ENCODE assay signal across 12 mouse cellular contexts in the genomic region with DNA sequence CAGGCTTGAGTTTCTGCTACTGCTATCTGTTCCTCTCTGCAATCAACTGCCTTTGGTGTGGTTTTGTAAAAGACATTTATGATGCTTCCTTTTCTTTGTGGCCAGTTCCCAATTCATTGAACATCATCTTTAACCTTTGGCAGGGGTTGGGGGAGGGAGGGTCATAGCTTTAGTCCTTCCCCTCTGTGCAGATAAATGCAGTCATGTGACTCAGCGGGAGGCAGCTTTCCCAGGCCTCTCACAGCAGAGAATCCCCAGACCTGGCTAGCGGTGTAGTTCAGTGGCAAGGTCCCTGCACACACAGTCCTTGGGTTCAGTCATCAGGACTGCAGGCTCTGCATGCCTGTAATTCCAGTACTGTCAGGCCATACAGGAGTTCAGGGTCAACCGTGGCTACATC. TPM values are rescaled to one million over a fixed set of nuclear protein-coding genes. Genes with fewer than 3 reads are reported as not detected.
DNase-seq lines count a peak whose midpoint lies in the region; ATAC-seq lines count a peak whose summit lies in the region.
"Had no signal": no experiment of that assay in that cellular context is flagged by ENCODE, and none has a peak within 500 bp of the region (broad histone marks: within the 10 kb centered on the region; RNA-seq: fewer than 3 reads in every experiment).

No protein-coding gene starts in this region.

- no peaks in the 10 kb centered on the region for H3K9me3 ChIP-seq in forebrain, embryonic 10.5 days
- no peaks in the 10 kb centered on the region for H3K9me3 ChIP-seq in forebrain, embryonic 13.5 days (replicated peaks)
- no peaks in the 10 kb centered on the region for H3K9me3 ChIP-seq in midbrain, embryonic 13.5 days
- no peaks in the 10 kb centered on the region for H3K9me3 ChIP-seq in midbrain, embryonic 14.5 days (ENCODE audit: control insufficient read depth, low read length)
- H3K9me3 ChIP-seq in kidney, embryonic 15.5 days (replicated peaks) = no peaks in the 10 kb centered on the region
- H3K9me3 ChIP-seq: limb, embryonic 12.5 days had no signal

- DNase-seq in forebrain, embryonic 10.5 days (ENCODE audit: extremely low spot score, low spot score) = no peak
- no peak for DNase-seq in midbrain, embryonic 14.5 days
- peak; percentile 32 for DNase-seq in naive thymus-derived CD4-positive, alpha-beta T cell, adult 2 months (ENCODE audit: low read depth)
- no peak for DNase-seq in layer of hippocampus, adult 18-20 months (ENCODE audit: low spot score in 2 of 2)
- DNase-seq: adrenal gland, postnatal 10 days; B cell, adult 2 months; cerebellum, postnatal 36 days had no signal

- H3K27ac ChIP-seq in forebrain, embryonic 10.5 days = peak overlapping the region; percentile 83
- no peak overlapping the region for H3K27ac ChIP-seq in forebrain, embryonic 13.5 days
- peak overlapping the region; percentile 25; the same call in 1 of the 2 replicates for H3K27ac ChIP-seq in midbrain, embryonic 13.5 days
- H3K27ac ChIP-seq in midbrain, embryonic 14.5 days (replicated peaks; ENCODE audit: low read depth, low read length) = no peak overlapping the region
- no peak overlapping the region for H3K27ac ChIP-seq in kidney, embryonic 15.5 days
- H3K27ac ChIP-seq: limb, embryonic 12.5 days had no signal

- H3K4me3 ChIP-seq in forebrain, embryonic 10.5 days = no peak overlapping the region
- H3K4me3 ChIP-seq in forebrain, embryonic 13.5 days = no peak overlapping the region
- H3K4me3 ChIP-seq in midbrain, embryonic 13.5 days (replicated peaks) = no peak overlapping the region
- no peak overlapping the region for H3K4me3 ChIP-seq in midbrain, embryonic 14.5 days (replicated peaks; ENCODE audit: low read depth, low read length)
- H3K4me3 ChIP-seq in kidney, embryonic 15.5 days (replicated peaks) = no peak overlapping the region
- H3K4me3 ChIP-seq: limb, embryonic 12.5 days had no signal

- H3K36me3 ChIP-seq in forebrain, embryonic 10.5 days (replicated peaks) = no peaks in the 10 kb centered on the region; the same call in 1 of the 2 replicates
- 0 out of 2 replicates have a peak, but pooled peaks cover 2% of the 10 kb centered on the region for H3K36me3 ChIP-seq in forebrain, embryonic 13.5 days (ENCODE audit: poor library complexity, severe bottlenecking)
- H3K36me3 ChIP-seq in midbrain, embryonic 13.5 days = peaks cover 6% of the 10 kb centered on the region
- H3K36me3 ChIP-seq in midbrain, embryonic 14.5 days (ENCODE audit: control insufficient read depth, insufficient read depth, low read length) = no peaks in the 10 kb centered on the region
- no peaks in the 10 kb centered on the region for H3K36me3 ChIP-seq in kidney, embryonic 15.5 days
- H3K36me3 ChIP-seq: limb, embryonic 12.5 days had no signal

- 31% methylated on average over 3 of the region's 3 CpGs for WGBS in forebrain, embryonic 10.5 days
- 30% methylated on average over 3 of the region's 3 CpGs for WGBS in forebrain, embryonic 13.5 days
- WGBS in midbrain, embryonic 13.5 days = 23% methylated on average over 3 of the region's 3 CpGs
- 28% methylated on average over 3 of the region's 3 CpGs for WGBS in midbrain, embryonic 14.5 days
- WGBS in kidney, embryonic 15.5 days = 49% methylated on average over 3 of the region's 3 CpGs

- H3K27me3 ChIP-seq in forebrain, embryonic 10.5 days (ENCODE audit: poor library complexity, severe bottlenecking) = no peaks in the 10 kb centered on the region
- no peaks in the 10 kb centered on the region for H3K27me3 ChIP-seq in forebrain, embryonic 13.5 days
- no peaks in the 10 kb centered on the region for H3K27me3 ChIP-seq in midbrain, embryonic 13.5 days
- H3K27me3 ChIP-seq in midbrain, embryonic 14.5 days (ENCODE audit: control insufficient read depth, insufficient read depth, low read length) = no peaks in the 10 kb centered on the region
- no peaks in the 10 kb centered on the region for H3K27me3 ChIP-seq in kidney, embryonic 15.5 days
- H3K27me3 ChIP-seq: limb, embryonic 12.5 days had no signal

- ATAC-seq in forebrain, embryonic 13.5 days = no peak
- no peak for ATAC-seq in midbrain, embryonic 13.5 days
- no peak for ATAC-seq in midbrain, embryonic 14.5 days (ENCODE audit: low FRiP score, low TSS enrichment)
- peak; percentile 24; the same call in 1 of the 2 replicates for ATAC-seq in kidney, embryonic 15.5 days (replicated peaks; ENCODE audit: low FRiP score)
- no peak for ATAC-seq in frontal cortex, adult (ENCODE audit: low TSS enrichment)

- H3K4me2 ChIP-seq in forebrain, embryonic 13.5 days = no peak overlapping the region
- no peak overlapping the region for H3K4me2 ChIP-seq in midbrain, embryonic 13.5 days (replicated peaks)
- H3K4me2 ChIP-seq in midbrain, embryonic 14.5 days (ENCODE audit: low read length) = no peak overlapping the region
- no peak overlapping the region for H3K4me2 ChIP-seq in kidney, embryonic 15.5 days
- H3K4me2 ChIP-seq: limb, embryonic 12.5 days had no signal

- peaks cover 61% of the 10 kb centered on the region for H3K4me1 ChIP-seq in forebrain, embryonic 10.5 days
- H3K4me1 ChIP-seq in forebrain, embryonic 13.5 days = peaks cover 51% of the 10 kb centered on the region
- peaks cover 58% of the 10 kb centered on the region for H3K4me1 ChIP-seq in midbrain, embryonic 13.5 days (replicated peaks)
- peaks cover 35% of the 10 kb centered on the region for H3K4me1 ChIP-seq in midbrain, embryonic 14.5 days (ENCODE audit: control insufficient read depth, insufficient read depth, low read length)
- peaks cover 36% of the 10 kb centered on the region for H3K4me1 ChIP-seq in kidney, embryonic 15.5 days

- no peak overlapping the region for H3K9ac ChIP-seq in forebrain, embryonic 13.5 days
- H3K9ac ChIP-seq in midbrain, embryonic 13.5 days (replicated peaks) = 0 out of 2 replicates have a peak overlapping the region, but pooled peaks have one; percentile 36
- no peak overlapping the region for H3K9ac ChIP-seq in midbrain, embryonic 14.5 days (replicated peaks; ENCODE audit: low read length)
- no peak overlapping the region for H3K9ac ChIP-seq in kidney, embryonic 15.5 days
- H3K9ac ChIP-seq: limb, embryonic 12.5 days had no signal

RNA-seq across cellular contexts. Expression of gene Arvcf, which starts 29.2 kb away (rescaled TPM):
- polyA plus RNA-seq in forebrain, embryonic 10.5 days (2016; fragmentation: Nextera tagmentation; extraction: Ambion mirVana) = 116 TPM in 2 replicates
- polyA plus RNA-seq in forebrain, embryonic 13.5 days (2015; fragmentation: Nextera tagmentation; extraction: Ambion mirVana) = 77.2 and 95.0 TPM in 2 replicates
- 109 and 111 TPM in 2 replicates for polyA plus RNA-seq in midbrain, embryonic 13.5 days (2015; fragmentation: Nextera tagmentation; extraction: Ambion mirVana)
- polyA plus RNA-seq in midbrain, embryonic 14.5 days (2014; fragmentation: Nextera tagmentation; extraction: Ambion mirVana) = 70.2 and 70.4 TPM in 2 replicates
- polyA plus RNA-seq in kidney, embryonic 15.5 days (2015; fragmentation: Nextera tagmentation; extraction: Ambion mirVana) = 23.7 and 27.1 TPM in 2 replicates
- 10 to 100 TPM; 33.2 to 38.6 TPM for total RNA-seq in layer of hippocampus, adult 18-20 months (2021)

RNA-seq across cellular contexts. Expression of gene Tango2, which starts 29.3 kb away (rescaled TPM):
- 35.7 and 37.1 TPM in 2 replicates for polyA plus RNA-seq in forebrain, embryonic 10.5 days (2016; fragmentation: Nextera tagmentation; extraction: Ambion mirVana)
- polyA plus RNA-seq in forebrain, embryonic 13.5 days (2015; fragmentation: Nextera tagmentation; extraction: Ambion mirVana) = 59.2 and 63.2 TPM in 2 replicates
- polyA plus RNA-seq in midbrain, embryonic 13.5 days (2015; fragmentation: Nextera tagmentation; extraction: Ambion mirVana) = 63.1 and 66.5 TPM in 2 replicates
- 70.0 TPM in 2 replicates for polyA plus RNA-seq in midbrain, embryonic 14.5 days (2014; fragmentation: Nextera tagmentation; extraction: Ambion mirVana)
- polyA plus RNA-seq in kidney, embryonic 15.5 days (2015; fragmentation: Nextera tagmentation; extraction: Ambion mirVana) = 22.5 and 29.2 TPM in 2 replicates
- 100 to 1,000 TPM; 102 to 116 TPM for total RNA-seq in layer of hippocampus, adult 18-20 months (2021)

RNA-seq across cellular contexts. Expression of gene Txnrd2, which starts 49.0 kb away (rescaled TPM):
- 31.6 and 35.1 TPM in 2 replicates for polyA plus RNA-seq in forebrain, embryonic 10.5 days (2016; fragmentation: Nextera tagmentation; extraction: Ambion mirVana)
- polyA plus RNA-seq in forebrain, embryonic 13.5 days (2015; fragmentation: Nextera tagmentation; extraction: Ambion mirVana) = 23.4 and 25.1 TPM in 2 replicates
- polyA plus RNA-seq in midbrain, embryonic 13.5 days (2015; fragmentation: Nextera tagmentation; extraction: Ambion mirVana) = 25.9 and 28.6 TPM in 2 replicates
- polyA plus RNA-seq in midbrain, embryonic 14.5 days (2014; fragmentation: Nextera tagmentation; extraction: Ambion mirVana) = 24.9 and 28.7 TPM in 2 replicates
- 28.1 and 29.1 TPM in 2 replicates for polyA plus RNA-seq in kidney, embryonic 15.5 days (2015; fragmentation: Nextera tagmentation; extraction: Ambion mirVana)
- total RNA-seq in layer of hippocampus, adult 18-20 months (2021) = 10 to 100 TPM; 15.3 to 22.4 TPM

RNA-seq across cellular contexts. Expression of gene Comt, which starts 49.4 kb away (rescaled TPM):
- 58.1 and 60.1 TPM in 2 replicates for polyA plus RNA-seq in forebrain, embryonic 10.5 days (2016; fragmentation: Nextera tagmentation; extraction: Ambion mirVana)
- 64.0 and 70.1 TPM in 2 replicates for polyA plus RNA-seq in forebrain, embryonic 13.5 days (2015; fragmentation: Nextera tagmentation; extraction: Ambion mirVana)
- polyA plus RNA-seq in midbrain, embryonic 13.5 days (2015; fragmentation: Nextera tagmentation; extraction: Ambion mirVana) = 75.7 and 78.8 TPM in 2 replicates
- 79.9 and 81.3 TPM in 2 replicates for polyA plus RNA-seq in midbrain, embryonic 14.5 days (2014; fragmentation: Nextera tagmentation; extraction: Ambion mirVana)
- polyA plus RNA-seq in kidney, embryonic 15.5 days (2015; fragmentation: Nextera tagmentation; extraction: Ambion mirVana) = 97.2 and 103 TPM in 2 replicates
- total RNA-seq in layer of hippocampus, adult 18-20 months (2021) = 10 to 100 TPM; 78.2 to 82.4 TPM

Comparison
In these comparisons a context has a peak if more than half of its experiments do, and no peak if none do; other contexts are left out.
1. H3K27ac ChIP-seq: peak in forebrain, embryonic 10.5 days (single experiment) and midbrain, embryonic 13.5 days (single experiment); none in forebrain, embryonic 13.5 days (single experiment), midbrain, embryonic 14.5 days (single experiment) and kidney, embryonic 15.5 days (single experiment).